Mouse (Mus musculus): Measurements from ENCODE around the gene Gm17334. TPM values are rescaled to one million over a fixed set of nuclear protein-coding genes. Genes with fewer than 3 reads are reported as not detected.

Gm17334 gene
- total and polyA plus RNA-seq, 3 experiments: 0.47 to 1.8 TPM; not detected in 1

DNA sequence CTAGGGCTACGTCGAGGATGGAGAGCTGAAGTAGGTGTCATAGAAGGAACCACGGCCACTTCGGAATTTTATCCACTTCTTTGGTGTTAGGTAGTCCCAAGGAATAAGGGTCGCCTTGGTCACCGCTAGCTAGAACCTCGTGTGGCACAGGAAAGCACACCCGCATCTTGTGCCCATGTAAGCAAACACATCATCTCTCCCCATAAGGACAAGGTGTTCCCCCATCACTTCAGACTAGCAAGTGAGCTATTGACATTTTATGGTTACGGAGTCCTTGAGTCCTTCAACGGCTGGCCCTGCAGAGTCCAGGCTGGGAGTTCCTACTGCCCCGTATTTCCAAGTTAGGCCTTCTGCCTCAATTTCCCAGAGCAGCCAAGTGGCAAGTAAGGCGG is 3.8 kb downstream of the Gm17334 start:
- WGBS: 67% methylated on average over 12 of the region's 12 CpGs
- Histone ChIP-seq H3K27ac (peak overlapping the region; percentile 99), H3K27me3 (ENCODE audit: control insufficient read depth, insufficient read depth, low read length) (no peaks in the 10 kb centered on the region), H3K36me3 (ENCODE audit: control insufficient read depth, insufficient read depth, low read length) (peaks cover 7% of the 10 kb centered on the region), H3K9ac (ENCODE audit: low read depth, low read length) (peak overlapping the region; percentile 23), H3K79me2 (replicated peaks; ENCODE audit: control insufficient read depth, insufficient read depth, low read length) (0 out of 2 replicates have a peak, but pooled peaks cover 1% of the 10 kb centered on the region), H3K4me3 (peak overlapping the region; percentile 74), H3K4me1 (ENCODE audit: control insufficient read depth, insufficient read depth, low read length) (peaks cover 22% of the 10 kb centered on the region)
- no peak for TF ChIP-seq EP300 (IDR thresholded peaks at IDR 0.05; ENCODE audit: insufficient read depth, low read depth, low read length)
- no peak for TF ChIP-seq CTCF (IDR thresholded peaks at IDR 0.05)
- TF ChIP-seq POLR2A (IDR thresholded peaks at IDR 0.05; ENCODE audit: insufficient read depth, low read depth, low read length): no peak
- intact Hi-C loops (cut with DNase I): loop anchor here (10.0 kb wide), 1 partner anchor 346 kb away; no protein-coding TSS in a partner anchor
- DNase-seq: no peak

- peaks cover 7% of the 10 kb centered on the region for H3K36me3 ChIP-seq (ENCODE audit: control insufficient read depth, insufficient read depth, low read length)
- 0 out of 2 replicates have a peak, but pooled peaks cover 1% of the 10 kb centered on the region for H3K79me2 ChIP-seq (replicated peaks; ENCODE audit: control insufficient read depth, insufficient read depth, low read length)
- intact Hi-C loops (cut with DNase I): loop anchor here (10.0 kb wide), 1 partner anchor 346 kb away; no protein-coding TSS in a partner anchor
- no peak for DNase-seq
- WGBS: 83% methylated on average over 13 of the region's 13 CpGs
- H3K27me3 ChIP-seq (ENCODE audit: control insufficient read depth, insufficient read depth, low read length): no peaks in the 10 kb centered on the region
- H3K9ac ChIP-seq (ENCODE audit: low read depth, low read length): no peak overlapping the region
- no peak overlapping the region for H3K4me3 ChIP-seq
- H3K27ac ChIP-seq: no peak overlapping the region; the same call in 1 of the 2 replicates
- H3K4me1 ChIP-seq (ENCODE audit: control insufficient read depth, insufficient read depth, low read length): peaks cover 20% of the 10 kb centered on the region
- TF ChIP-seq POLR2A (IDR thresholded peaks at IDR 0.05; ENCODE audit: insufficient read depth, low read depth, low read length) (no peak), EP300 (IDR thresholded peaks at IDR 0.05; ENCODE audit: insufficient read depth, low read depth, low read length) (no peak), CTCF (IDR thresholded peaks at IDR 0.05) (no peak)
Observed at GRCm38 (mm10) chr11:53768422-53769184, 4.4 kb downstream of the Gm17334 start.

- no peaks in the 10 kb centered on the region for H3K36me3 ChIP-seq (ENCODE audit: control insufficient read depth, insufficient read depth, low read length)
- H3K4me3 ChIP-seq: no peak overlapping the region
- no peak overlapping the region for H3K9ac ChIP-seq (ENCODE audit: low read depth, low read length)
- H3K27me3 ChIP-seq (ENCODE audit: control insufficient read depth, insufficient read depth, low read length): no peaks in the 10 kb centered on the region
- peaks cover 32% of the 10 kb centered on the region for H3K4me1 ChIP-seq (ENCODE audit: control insufficient read depth, insufficient read depth, low read length)
- H3K27ac ChIP-seq: peak overlapping the region; percentile 100
- 73% methylated on average over 5 of the region's 5 CpGs for WGBS
- no peak for TF ChIP-seq EP300 (IDR thresholded peaks at IDR 0.05; ENCODE audit: insufficient read depth, low read depth, low read length)
- no peak for TF ChIP-seq POLR2A (IDR thresholded peaks at IDR 0.05; ENCODE audit: insufficient read depth, low read depth, low read length)
- no peak for TF ChIP-seq CTCF (IDR thresholded peaks at IDR 0.05)
- DNase-seq: no peak
- H3K79me2 ChIP-seq (replicated peaks; ENCODE audit: control insufficient read depth, insufficient read depth, low read length): no peaks in the 10 kb centered on the region
- intact Hi-C loops (cut with DNase I): loop anchor here (10.0 kb wide), 1 partner anchor 350 kb away; no protein-coding TSS in a partner anchor
Observed at GRCm38 (mm10) chr11:53764581-53764980, 8.4 kb downstream of the Gm17334 start.

DNA sequence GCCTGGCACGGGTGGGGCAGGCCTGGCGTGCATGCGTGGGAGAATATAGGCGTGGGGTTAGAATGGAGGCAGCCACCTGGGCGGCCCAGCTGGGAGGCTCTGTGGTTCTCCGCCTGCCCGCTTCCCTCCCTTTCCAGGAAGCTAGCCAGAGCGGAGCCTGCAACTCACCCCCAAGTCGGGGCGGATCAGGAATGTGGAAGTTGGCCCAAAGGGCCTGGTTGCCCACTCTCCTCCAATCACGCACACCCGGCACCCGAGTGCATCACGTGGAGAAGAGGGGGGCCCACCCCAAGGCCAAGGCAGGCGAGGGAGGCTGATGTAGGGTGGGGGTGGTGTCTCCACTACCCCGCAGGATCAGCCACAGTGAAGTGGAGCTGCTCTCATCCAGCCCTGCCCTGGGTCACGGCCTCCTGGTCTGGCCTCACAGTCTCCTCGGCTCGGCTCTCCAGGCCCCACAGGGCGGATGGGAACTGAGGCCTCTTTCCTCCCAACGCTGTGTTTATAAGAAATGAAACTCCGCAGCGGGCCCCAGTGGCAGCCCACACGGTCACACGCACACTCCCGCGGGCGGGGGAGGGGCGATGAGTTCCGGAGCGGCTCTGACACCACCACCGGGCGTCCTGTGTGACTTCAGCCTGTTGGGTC is 9.4 kb downstream of the Gm17334 start:
- no peaks in the 10 kb centered on the region for H3K36me3 ChIP-seq (ENCODE audit: control insufficient read depth, insufficient read depth, low read length)
- WGBS: under 1% methylated on average over 33 of the region's 33 CpGs
- peaks cover 35% of the 10 kb centered on the region for H3K4me1 ChIP-seq (ENCODE audit: control insufficient read depth, insufficient read depth, low read length)
- peak; percentile 94 to 96 for DNase-seq
- H3K27ac ChIP-seq: peak overlapping the region; percentile 100
- no peaks in the 10 kb centered on the region for H3K79me2 ChIP-seq (replicated peaks; ENCODE audit: control insufficient read depth, insufficient read depth, low read length)
- peak overlapping the region; percentile 48 for H3K4me3 ChIP-seq
- intact Hi-C loops (cut with DNase I): loop anchor here (2.0 to 10.0 kb wide), 3 partner anchors 33 to 351 kb away; no protein-coding TSS in a partner anchor
- H3K27me3 ChIP-seq (ENCODE audit: control insufficient read depth, insufficient read depth, low read length): no peaks in the 10 kb centered on the region
- TF ChIP-seq EP300 (IDR thresholded peaks at IDR 0.05; ENCODE audit: insufficient read depth, low read depth, low read length): peak; percentile 57
- TF ChIP-seq POLR2A (IDR thresholded peaks at IDR 0.05; ENCODE audit: insufficient read depth, low read depth, low read length): peak; percentile 97
- peak; percentile 72 for TF ChIP-seq CTCF (IDR thresholded peaks at IDR 0.05)
- peak overlapping the region; percentile 91 for H3K9ac ChIP-seq (ENCODE audit: low read depth, low read length)

DNA sequence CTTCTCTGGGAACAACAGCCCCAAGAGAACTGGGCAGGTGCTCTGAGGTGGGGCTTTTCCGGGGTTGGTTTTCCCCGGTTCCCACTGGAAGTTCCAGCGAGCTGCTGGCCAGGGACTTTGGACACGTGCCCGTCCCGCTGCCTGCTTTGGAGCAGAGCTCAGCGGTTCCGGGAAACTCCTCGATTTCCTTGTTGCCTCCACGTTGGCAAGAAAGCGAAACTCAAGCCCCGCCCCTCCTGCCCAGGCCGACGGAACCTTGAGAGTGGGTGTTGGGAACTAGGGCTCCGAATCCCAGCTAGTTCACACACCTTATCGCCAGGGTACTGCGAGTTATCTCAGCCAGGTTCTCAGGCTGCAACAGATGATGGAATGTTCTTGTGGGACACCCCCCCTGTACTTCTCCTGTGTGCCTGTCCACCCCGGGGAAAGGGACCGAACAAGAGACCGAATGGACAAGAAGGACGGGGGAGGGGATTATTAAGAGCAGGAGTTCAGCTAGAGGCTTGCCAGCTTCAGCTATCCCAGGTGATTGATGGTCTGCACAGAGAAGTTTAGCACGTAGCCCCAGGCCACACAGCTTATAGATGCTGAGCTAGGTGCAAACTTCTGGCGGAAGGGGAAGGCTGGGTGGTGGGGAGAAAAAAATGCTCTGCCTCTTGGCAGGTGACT is 10.0 kb downstream of the Gm17334 start:
- TF ChIP-seq CTCF (IDR thresholded peaks at IDR 0.05) (no peak), EP300 (IDR thresholded peaks at IDR 0.05; ENCODE audit: insufficient read depth, low read depth, low read length) (peak; percentile 72; the same call in 1 of the 2 replicates), POLR2A (IDR thresholded peaks at IDR 0.05; ENCODE audit: insufficient read depth, low read depth, low read length) (no peak)
- intact Hi-C loops (cut with DNase I): loop anchor here (2.0 to 10.0 kb wide), 3 partner anchors 34 to 352 kb away; no protein-coding TSS in a partner anchor
- Histone ChIP-seq H3K4me3 (peak overlapping the region; percentile 48), H3K27ac (peak overlapping the region; percentile 100), H3K9ac (ENCODE audit: low read depth, low read length) (peak overlapping the region; percentile 91), H3K27me3 (ENCODE audit: control insufficient read depth, insufficient read depth, low read length) (no peaks in the 10 kb centered on the region), H3K36me3 (ENCODE audit: control insufficient read depth, insufficient read depth, low read length) (no peaks in the 10 kb centered on the region), H3K79me2 (replicated peaks; ENCODE audit: control insufficient read depth, insufficient read depth, low read length) (no peaks in the 10 kb centered on the region), H3K4me1 (ENCODE audit: control insufficient read depth, insufficient read depth, low read length) (peaks cover 35% of the 10 kb centered on the region)
- DNase-seq: peak; percentile 89 to 92
- WGBS: 2% methylated on average over 23 of the region's 23 CpGs

Measured in heart, adult 2 months (tissue).